Mouse (Mus musculus): ENCODE measurements around the gene Cd33. TPM values are rescaled to one million over a fixed set of nuclear protein-coding genes. Genes with fewer than 3 reads are reported as not detected.

The Cd33 gene
- polyA plus RNA-seq, 1 experiment from 2014 or later, result 1.2 TPM

Other genes starting within 250 kb of the Cd33 start
- gene Zfp715, start 231.1 kb downstream of the Cd33 start, polyA plus RNA-seq (2014; fragmentation: Nextera tagmentation; extraction: Ambion mirVana), result 22.3 and 24.6 TPM in 2 replicates
- 0.10 TPM in 1 of 2 replicates, not detected in the other for gene Siglecf, start 193.1 kb downstream of the Cd33 start, polyA plus RNA-seq (2014; fragmentation: Nextera tagmentation; extraction: Ambion mirVana)
- 0.09 TPM in 1 of 2 replicates, not detected in the other for gene Siglecg, start 136.2 kb downstream of the Cd33 start, polyA plus RNA-seq (2014; fragmentation: Nextera tagmentation; extraction: Ambion mirVana)
- gene Lim2, start 116.8 kb downstream of the Cd33 start, polyA plus RNA-seq (2014; fragmentation: Nextera tagmentation; extraction: Ambion mirVana), result not detected in 2 replicates
- not detected in 2 replicates for gene Nkg7, start 107.4 kb downstream of the Cd33 start, polyA plus RNA-seq (2014; fragmentation: Nextera tagmentation; extraction: Ambion mirVana)
- not detected in 2 replicates for gene Cldnd2, start 103.6 kb downstream of the Cd33 start, polyA plus RNA-seq (2014; fragmentation: Nextera tagmentation; extraction: Ambion mirVana)
- 156 and 182 TPM in 2 replicates for gene Etfb, start 100.3 kb downstream of the Cd33 start, polyA plus RNA-seq (2014; fragmentation: Nextera tagmentation; extraction: Ambion mirVana)
- gene Gm45233, start 100.3 kb downstream of the Cd33 start, polyA plus RNA-seq (2014; fragmentation: Nextera tagmentation; extraction: Ambion mirVana), result not detected in 2 replicates
- 3.2 and 6.5 TPM in 2 replicates for gene Vsig10l, start 81.3 kb downstream of the Cd33 start, polyA plus RNA-seq (2014; fragmentation: Nextera tagmentation; extraction: Ambion mirVana)
- gene Iglon5, start 54.4 kb downstream of the Cd33 start, polyA plus RNA-seq (2014; fragmentation: Nextera tagmentation; extraction: Ambion mirVana), result 4.6 and 5.1 TPM in 2 replicates
- not detected in 2 replicates for gene 4931406B18Rik, start 38.5 kb downstream of the Cd33 start, polyA plus RNA-seq (2014; fragmentation: Nextera tagmentation; extraction: Ambion mirVana)
- 7.6 and 9.0 TPM in 2 replicates for gene Zfp658, start 17.8 kb upstream of the Cd33 start, polyA plus RNA-seq (2014; fragmentation: Nextera tagmentation; extraction: Ambion mirVana)
- gene Zfp719, start 35.2 kb upstream of the Cd33 start, polyA plus RNA-seq (2014; fragmentation: Nextera tagmentation; extraction: Ambion mirVana), result 18.8 and 21.5 TPM in 2 replicates
- gene Zfp819, start 62.7 kb upstream of the Cd33 start, polyA plus RNA-seq (2014; fragmentation: Nextera tagmentation; extraction: Ambion mirVana), result 0.47 and 0.53 TPM in 2 replicates
- gene Ceacam18, start 90.3 kb upstream of the Cd33 start, polyA plus RNA-seq (2014; fragmentation: Nextera tagmentation; extraction: Ambion mirVana), result not detected in 2 replicates
- gene Siglece, start 115.7 kb upstream of the Cd33 start, polyA plus RNA-seq (2014; fragmentation: Nextera tagmentation; extraction: Ambion mirVana), result 0.19 and 0.42 TPM in 2 replicates
- gene Ctu1, start 127.6 kb upstream of the Cd33 start, polyA plus RNA-seq (2014; fragmentation: Nextera tagmentation; extraction: Ambion mirVana), result 18.9 and 20.6 TPM in 2 replicates
- gene Klk14, start 146.0 kb upstream of the Cd33 start, polyA plus RNA-seq (2014; fragmentation: Nextera tagmentation; extraction: Ambion mirVana), result not detected in 2 replicates
- gene Klk13, start 168.1 kb upstream of the Cd33 start, polyA plus RNA-seq (2014; fragmentation: Nextera tagmentation; extraction: Ambion mirVana), result not detected in 2 replicates
- gene Klk12, start 224.5 kb upstream of the Cd33 start, polyA plus RNA-seq (2014; fragmentation: Nextera tagmentation; extraction: Ambion mirVana), result 0.19 TPM in 1 of 2 replicates, not detected in the other
- not detected in 2 replicates for gene Klk11, start 230.2 kb upstream of the Cd33 start, polyA plus RNA-seq (2014; fragmentation: Nextera tagmentation; extraction: Ambion mirVana)
- 0.13 TPM in 1 of 2 replicates, not detected in the other for gene Klk10, start 236.6 kb upstream of the Cd33 start, polyA plus RNA-seq (2014; fragmentation: Nextera tagmentation; extraction: Ambion mirVana)
- not detected in 2 replicates for gene Klk9, start 247.5 kb upstream of the Cd33 start, polyA plus RNA-seq (2014; fragmentation: Nextera tagmentation; extraction: Ambion mirVana)

Data from forebrain, embryonic 14.5 days (tissue).